Mouse (Mus musculus) heart, adult 2 months (tissue): ENCODE measurements around the gene Pde4d. TPM values are rescaled to one million over a fixed set of nuclear protein-coding genes. Genes with fewer than 3 reads are reported as not detected.

Experiments used
- DNase-seq, 2 experiments: peaks; one replicate each; pipeline ENCODE4 v3.0.0; 2021
- H3K27ac ChIP-seq: fragments of 200-600 bp; 2 replicates; pipeline ENCODE4 v1.8.1; 2022
- H3K27me3 ChIP-seq: fragments of 200-500 bp; 2 replicates; pipeline ENCODE4 v1.6.1; 2012; ENCODE audit warnings: mild to moderate bottlenecking, low read length, inconsistent platforms, mixed read lengths; ENCODE audit not compliant: control insufficient read depth, insufficient read depth
- H3K36me3 ChIP-seq: fragments of 200-500 bp; 2 replicates; pipeline ENCODE4 v1.6.1; 2012; ENCODE audit warnings: low read length, inconsistent platforms; ENCODE audit not compliant: control insufficient read depth, insufficient read depth
- H3K4me1 ChIP-seq: fragments of 200-500 bp; 2 replicates; pipeline ENCODE4 v1.6.1; 2011; ENCODE audit warnings: low read length; ENCODE audit not compliant: control insufficient read depth, insufficient read depth
- H3K4me3 ChIP-seq: fragments of 200-600 bp; 2 replicates; pipeline ENCODE4 v1.8.1; 2022
- H3K79me2 ChIP-seq: fragments of 200-500 bp; replicated peaks from 2 replicates; pipeline ENCODE4 v1.6.1; 2012; ENCODE audit warnings: mild to moderate bottlenecking, inconsistent platforms, low read length, moderate library complexity, mixed read lengths; ENCODE audit not compliant: control insufficient read depth, insufficient read depth
- H3K9ac ChIP-seq: fragments of 200-500 bp; 2 replicates; pipeline ENCODE4 v1.6.1; 2012; ENCODE audit warnings: low read depth, mild to moderate bottlenecking, control low read depth, inconsistent platforms, low read length, mixed read lengths
- CTCF ChIP-seq: fragments of 200-600 bp; IDR thresholded peaks from 2 replicates; pipeline ENCODE4 v1.8.1; 2022; ENCODE audit warnings: antibody characterized with exemption, mild to moderate bottlenecking, moderate library complexity
- EP300 ChIP-seq: fragments of 200-500 bp; IDR thresholded peaks from 2 replicates; pipeline ENCODE4 v1.6.1; 2011; ENCODE audit warnings: low read depth, low read length, control low read depth; ENCODE audit not compliant: insufficient read depth
- POLR2A ChIP-seq: fragments of 200-500 bp; IDR thresholded peaks from 2 replicates; pipeline ENCODE4 v1.6.1; 2011; ENCODE audit warnings: mild to moderate bottlenecking, low read depth, low read length, control low read depth; ENCODE audit not compliant: insufficient read depth
- WGBS: fragments of 180-500 bp; shearing (Covaris S2); methylation state at CpG from one replicate; pipeline ENCODE4 v1.1.7; 2018; 5-methylcytosine and 5-hydroxymethylcytosine counted together
- intact Hi-C: fragments of 180-260 bp; cut with DNase I; formaldehyde crosslinking; loops from one replicate; pipeline ENCODE4 v1.15.1; 2025
- polyA plus RNA-seq: library from polyadenylated mRNA; depleted of rRNA; stranded (reverse); fragments of >200 nt; gene quantifications from 2 replicates; pipeline ENCODE4 v1.2.3, GENCODE M21; 2012
- total RNA-seq, 2 experiments: library from RNA; stranded (reverse); gene quantifications; 2 replicates each; pipeline ENCODE4 v1.2.3; 2021

Gene Pde4d
- total and polyA plus RNA-seq, 3 experiments, result 11.5 to 40.1 (median 38.1) TPM

DNA sequence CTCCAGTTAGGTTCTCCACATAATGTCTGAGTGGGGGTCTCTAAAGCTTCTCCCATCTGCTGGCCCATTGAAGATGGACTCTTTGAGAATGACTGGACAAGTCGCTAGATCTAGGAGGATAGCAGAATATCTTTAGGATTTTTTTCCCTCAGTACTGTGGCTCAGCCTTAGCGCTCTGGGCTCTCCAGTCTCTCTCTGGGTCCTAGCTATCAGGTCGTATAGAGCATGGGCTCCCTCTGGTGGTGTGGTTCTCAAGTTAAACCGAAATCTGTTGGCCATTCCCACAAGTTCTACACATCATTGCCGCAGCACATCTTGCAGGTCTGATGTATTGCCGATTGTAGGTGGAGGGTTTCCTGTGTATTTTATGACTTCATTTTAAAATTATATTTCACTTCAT is 1098.0 kb downstream of the Pde4d start:
- Histone ChIP-seq H3K27me3 (no peaks in the 10 kb centered on the region), H3K79me2 (no peaks in the 10 kb centered on the region), H3K27ac (no peak overlapping the region), H3K4me3 (no peak overlapping the region), H3K4me1 (no peaks in the 10 kb centered on the region), H3K36me3 (no peaks in the 10 kb centered on the region), H3K9ac (no peak overlapping the region)
- intact Hi-C loops, result loop anchor here (1.0 to 2.0 kb wide), 2 partner anchors 205 to 318 kb away; no protein-coding TSS in a partner anchor
- peak; percentile 63 to 67 for DNase-seq
- TF ChIP-seq CTCF (peak; percentile 69), POLR2A (no peak), EP300 (peak; percentile 49; the same call in 1 of the 2 replicates)
- 21% methylated on average over 6 of the region's 6 CpGs for WGBS

- no peak for DNase-seq
Observed at GRCm38 (mm10) chr13:109548263-109548662, 1098.5 kb downstream of the Pde4d start.

DNA sequence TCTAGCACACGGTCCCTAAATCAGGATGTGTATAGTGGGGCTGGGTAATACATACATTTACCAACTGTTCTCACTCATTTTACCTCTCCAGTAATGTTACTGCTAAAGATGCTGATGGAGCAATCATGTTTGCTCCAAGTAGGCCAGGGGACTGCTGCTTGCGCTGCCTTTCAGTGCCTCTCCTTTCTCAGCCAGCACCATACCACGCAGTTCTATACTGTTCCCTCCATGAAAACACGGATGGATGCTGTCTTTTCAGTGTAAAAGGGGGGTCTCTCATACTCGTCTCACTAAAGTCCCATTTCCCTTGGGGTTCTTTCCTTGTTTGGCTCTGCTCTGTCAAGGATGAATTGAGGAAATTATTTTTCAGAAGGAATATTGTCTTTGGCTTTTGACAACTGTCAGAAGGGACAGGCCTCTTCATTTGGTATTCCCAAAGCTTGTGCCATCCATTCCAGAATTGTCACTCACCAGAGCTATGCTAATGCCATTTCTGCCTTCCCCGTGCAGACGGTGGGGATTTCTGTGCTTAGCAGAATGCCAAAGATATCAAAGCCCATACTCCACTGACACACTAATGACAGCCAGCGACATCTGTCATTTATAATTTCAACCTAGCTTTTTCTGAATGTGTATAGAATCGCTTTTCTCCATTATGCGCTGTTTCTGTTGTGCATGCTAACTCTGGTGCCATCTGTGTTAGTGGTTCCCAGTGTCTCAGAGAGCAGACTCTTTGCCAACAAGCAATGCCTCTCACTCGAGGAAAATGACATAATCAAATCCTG is 1099.2 kb downstream of the Pde4d start:
- TF ChIP-seq POLR2A (no peak), CTCF (no peak), EP300 (no peak)
- H3K4me1 ChIP-seq, result no peaks in the 10 kb centered on the region
- H3K36me3 ChIP-seq, result no peaks in the 10 kb centered on the region
- DNase-seq, result no peak
- H3K9ac ChIP-seq, result no peak overlapping the region
- WGBS, result 84% methylated on average over 11 of the region's 11 CpGs
- intact Hi-C loops, result no loop called here
- H3K27ac ChIP-seq, result no peak overlapping the region
- no peak overlapping the region for H3K4me3 ChIP-seq
- H3K27me3 ChIP-seq, result no peaks in the 10 kb centered on the region
- H3K79me2 ChIP-seq, result no peaks in the 10 kb centered on the region

More at GRCm38 (mm10) chr13:109548263-109548662, 1098.5 kb downstream of the Pde4d start:
- no peak overlapping the region for H3K27ac ChIP-seq
- intact Hi-C loops, result no loop called here
- no peak for TF ChIP-seq EP300
- peak; percentile 66 for TF ChIP-seq CTCF
- H3K36me3 ChIP-seq, result no peaks in the 10 kb centered on the region
- H3K79me2 ChIP-seq, result no peaks in the 10 kb centered on the region
- no peak overlapping the region for H3K4me3 ChIP-seq
- 66% methylated on average over 5 of the region's 5 CpGs for WGBS
- H3K4me1 ChIP-seq, result no peaks in the 10 kb centered on the region
- H3K27me3 ChIP-seq, result no peaks in the 10 kb centered on the region
- H3K9ac ChIP-seq, result no peak overlapping the region

GRCm38 (mm10) chr13:109551836-109552235 is 1102.1 kb downstream of the Pde4d start:
- TF ChIP-seq CTCF (no peak), POLR2A (no peak), EP300 (no peak)
- no peaks in the 10 kb centered on the region for H3K27me3 ChIP-seq
- no peaks in the 10 kb centered on the region for H3K36me3 ChIP-seq
- H3K4me1 ChIP-seq, result no peaks in the 10 kb centered on the region
- WGBS, result 76% methylated on average over 3 of the region's 3 CpGs
- no peak overlapping the region for H3K9ac ChIP-seq
- DNase-seq, result no peak
- no peaks in the 10 kb centered on the region for H3K79me2 ChIP-seq
- intact Hi-C loops, result no loop called here
- no peak overlapping the region for H3K27ac ChIP-seq
- H3K4me3 ChIP-seq, result no peak overlapping the region

- DNase-seq, result no peak
- WGBS, result 69% methylated on average over 5 of the region's 5 CpGs
- Histone ChIP-seq H3K27me3 (no peaks in the 10 kb centered on the region), H3K4me1 (no peaks in the 10 kb centered on the region), H3K4me3 (no peak overlapping the region), H3K36me3 (no peaks in the 10 kb centered on the region), H3K79me2 (no peaks in the 10 kb centered on the region), H3K9ac (no peak overlapping the region), H3K27ac (no peak overlapping the region)
- intact Hi-C loops, result loop anchor here (5.0 kb wide), 1 partner anchor 182 kb away; no protein-coding TSS in a partner anchor
- TF ChIP-seq POLR2A (no peak), CTCF (no peak), EP300 (no peak)
Observed at GRCm38 (mm10) chr13:109555513-109555912, 1105.8 kb downstream of the Pde4d start.

GRCm38 (mm10) chr13:109556853-109557252 is 1107.1 kb downstream of the Pde4d start:
- TF ChIP-seq EP300 (no peak), CTCF (no peak), POLR2A (no peak)
- 81% methylated on average over 4 of the region's 4 CpGs for WGBS
- intact Hi-C loops, result loop anchor here (5.0 kb wide), 1 partner anchor 180 kb away; no protein-coding TSS in a partner anchor
- no peaks in the 10 kb centered on the region for H3K36me3 ChIP-seq
- H3K4me3 ChIP-seq, result no peak overlapping the region
- no peak overlapping the region for H3K9ac ChIP-seq
- H3K27me3 ChIP-seq, result no peaks in the 10 kb centered on the region
- H3K4me1 ChIP-seq, result no peaks in the 10 kb centered on the region
- no peaks in the 10 kb centered on the region for H3K79me2 ChIP-seq
- no peak overlapping the region for H3K27ac ChIP-seq
- no peak for DNase-seq
